Mouse (Mus musculus) liver, embryonic 11.5 days (tissue): ENCODE data around the gene Nmnat3. TPM values are rescaled to one million over a fixed set of nuclear protein-coding genes. Genes with fewer than 3 reads are reported as not detected.

Source experiments
- ATAC-seq: fragments of 200-750 bp; cut with Nextera tagmentation; replicated peaks from 2 replicates; pipeline ENCODE4 v1.8.0; 2017; ENCODE audit warnings: moderate number of reproducible peaks, mild to moderate bottlenecking, moderate TSS enrichment, moderate library complexity; ENCODE audit not compliant: low FRiP score
- DNase-seq: peaks from one replicate; pipeline ENCODE4 v3.0.0-alpha.2; 2017; ENCODE audit warnings: low spot score
- H3K27ac ChIP-seq: fragments of 300-500 bp; sonication (generic); 2 replicates; pipeline ENCODE4 v1.5.1; 2014; ENCODE audit warnings: mild to moderate bottlenecking, low read depth, low read length, control low read depth
- H3K27me3 ChIP-seq: fragments of 300-500 bp; sonication (generic); replicated peaks from 2 replicates; pipeline ENCODE4 v1.6.1; 2014; ENCODE audit warnings: low read length, mixed read lengths; ENCODE audit not compliant: control insufficient read depth, insufficient read depth
- H3K36me3 ChIP-seq: fragments of 300-500 bp; sonication (generic); 2 replicates; pipeline ENCODE4 v1.6.1; 2014; ENCODE audit warnings: mild to moderate bottlenecking, low read length, moderate library complexity, mixed read lengths; ENCODE audit not compliant: control insufficient read depth, insufficient read depth
- H3K4me1 ChIP-seq: fragments of 300-500 bp; sonication (generic); replicated peaks from 2 replicates; pipeline ENCODE4 v1.6.1; 2014; ENCODE audit warnings: low read length, mixed read lengths; ENCODE audit not compliant: control insufficient read depth, insufficient read depth
- H3K4me2 ChIP-seq: fragments of 300-500 bp; sonication (generic); 2 replicates; pipeline ENCODE4 v1.6.1; 2014; ENCODE audit warnings: mild to moderate bottlenecking, control low read depth, moderate library complexity
- H3K4me3 ChIP-seq: fragments of 300-500 bp; sonication (generic); 2 replicates; pipeline ENCODE4 v1.5.1; 2014; ENCODE audit warnings: low read depth, low read length, control low read depth
- H3K9ac ChIP-seq: fragments of 300-500 bp; sonication (generic); 2 replicates; pipeline ENCODE4 v1.6.1; 2014; ENCODE audit warnings: low read depth, low read length, control low read depth
- H3K9me3 ChIP-seq: fragments of 300-500 bp; sonication (generic); 2 replicates; pipeline ENCODE4 v1.6.1; 2016; ENCODE audit warnings: low read length, inconsistent platforms, mixed read lengths; ENCODE audit not compliant: control insufficient read depth
- WGBS: fragments of 180-500 bp; shearing (Covaris S2); extraction: QIAGEN DNeasy Blood & Tissue Kit; methylation state at CpG from one replicate; pipeline ENCODE4 v1.1.7; 2014; 5-methylcytosine and 5-hydroxymethylcytosine counted together
- polyA plus RNA-seq: library from polyadenylated mRNA; unstranded; fragments of >200 nt; fragmentation: Nextera tagmentation; extraction: Ambion mirVana; gene quantifications from 2 replicates; pipeline ENCODE4 v1.2.1, GENCODE M21; 2014

The Nmnat3 gene
- polyA plus RNA-seq, 1 experiment from 2014 or later: 35.9 TPM

DNA sequence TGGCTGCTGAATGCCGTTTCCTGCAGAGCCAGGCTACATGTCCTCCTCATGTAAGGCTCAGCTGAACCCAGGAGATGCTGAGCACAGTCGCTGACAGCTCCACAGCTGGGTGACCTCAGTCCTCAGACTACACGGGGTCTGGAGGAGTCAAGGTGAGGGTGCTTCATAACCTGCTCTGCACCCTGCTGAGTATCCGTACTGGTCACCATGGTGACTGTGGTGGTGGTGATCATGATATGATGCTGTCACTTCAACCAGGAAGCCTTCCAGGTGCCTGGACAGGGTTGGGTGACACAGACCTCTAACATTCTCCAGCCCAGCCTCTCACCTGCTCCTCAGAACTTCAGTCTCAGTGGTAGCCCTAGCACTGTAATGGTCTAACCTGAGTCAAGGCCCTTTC, 150.6 kb downstream of the Nmnat3 start:
- no peak overlapping the region for H3K4me2 ChIP-seq
- WGBS: 81% methylated on average over 4 of the region's 4 CpGs
- H3K27ac ChIP-seq: no peak overlapping the region
- no peaks in the 10 kb centered on the region for H3K36me3 ChIP-seq
- ATAC-seq: no peak
- no peaks in the 10 kb centered on the region for H3K9me3 ChIP-seq
- DNase-seq: no peak
- no peak overlapping the region for H3K9ac ChIP-seq
- no peaks in the 10 kb centered on the region; the same call in 1 of the 2 replicates for H3K4me1 ChIP-seq
- H3K4me3 ChIP-seq: no peak overlapping the region
- no peaks in the 10 kb centered on the region; the same call in 1 of the 2 replicates for H3K27me3 ChIP-seq

DNA sequence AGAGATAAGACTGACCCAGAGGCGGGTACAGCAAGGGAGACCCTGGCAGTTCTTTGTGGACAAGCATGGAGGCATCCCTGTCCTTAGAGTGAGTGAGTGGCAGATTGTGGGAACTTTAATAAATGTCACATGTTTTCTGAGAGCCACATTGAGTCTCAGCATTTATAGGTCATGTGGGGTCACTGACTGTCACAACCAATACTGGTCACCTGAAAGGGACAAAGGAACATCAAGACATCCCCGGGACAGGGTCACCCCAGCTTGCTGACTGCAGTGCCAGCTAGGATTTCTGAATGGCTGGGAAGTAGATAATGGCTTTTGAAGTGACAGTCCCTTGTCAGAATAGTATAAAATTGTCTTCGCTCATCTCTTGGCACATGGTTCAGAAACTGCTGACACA, 151.9 kb downstream of the Nmnat3 start:
- no peak overlapping the region for H3K9ac ChIP-seq
- no peaks in the 10 kb centered on the region for H3K36me3 ChIP-seq
- 68% methylated on average over 3 of the region's 3 CpGs for WGBS
- no peaks in the 10 kb centered on the region for H3K9me3 ChIP-seq
- H3K4me1 ChIP-seq: no peaks in the 10 kb centered on the region; the same call in 1 of the 2 replicates
- no peak overlapping the region for H3K27ac ChIP-seq
- DNase-seq: no peak
- ATAC-seq: no peak
- H3K4me2 ChIP-seq: no peak overlapping the region
- no peaks in the 10 kb centered on the region; the same call in 1 of the 2 replicates for H3K27me3 ChIP-seq
- H3K4me3 ChIP-seq: no peak overlapping the region

DNA sequence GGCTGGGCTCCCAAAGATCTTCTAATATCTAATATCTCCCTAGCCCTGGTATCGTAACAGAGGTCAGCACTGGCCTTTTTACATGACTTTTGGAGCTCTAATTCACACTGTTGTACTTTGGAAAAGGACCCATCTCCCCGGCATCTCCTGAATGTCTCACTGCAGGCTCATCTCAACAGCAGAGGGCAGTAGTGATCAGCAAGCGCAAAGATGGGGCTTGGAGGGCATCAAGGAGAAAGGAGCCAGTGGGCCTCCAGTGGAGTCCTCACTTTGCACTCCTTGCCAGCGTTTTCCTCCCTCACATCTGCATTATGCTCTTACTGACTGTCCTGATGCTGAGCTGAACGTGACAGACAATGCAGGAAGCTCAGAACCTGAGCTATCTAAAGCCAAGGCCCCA, 155.4 kb downstream of the Nmnat3 start:
- ATAC-seq (no peak), DNase-seq (no peak)
- Histone ChIP-seq H3K9ac (no peak overlapping the region), H3K9me3 (no peaks in the 10 kb centered on the region), H3K27me3 (no peaks in the 10 kb centered on the region), H3K4me3 (no peak overlapping the region), H3K4me1 (no peaks in the 10 kb centered on the region), H3K36me3 (peaks cover 6% of the 10 kb centered on the region; the same call in 1 of the 2 replicates), H3K27ac (no peak overlapping the region), H3K4me2 (no peak overlapping the region)
- WGBS: 43% methylated on average over 5 of the region's 5 CpGs

DNA sequence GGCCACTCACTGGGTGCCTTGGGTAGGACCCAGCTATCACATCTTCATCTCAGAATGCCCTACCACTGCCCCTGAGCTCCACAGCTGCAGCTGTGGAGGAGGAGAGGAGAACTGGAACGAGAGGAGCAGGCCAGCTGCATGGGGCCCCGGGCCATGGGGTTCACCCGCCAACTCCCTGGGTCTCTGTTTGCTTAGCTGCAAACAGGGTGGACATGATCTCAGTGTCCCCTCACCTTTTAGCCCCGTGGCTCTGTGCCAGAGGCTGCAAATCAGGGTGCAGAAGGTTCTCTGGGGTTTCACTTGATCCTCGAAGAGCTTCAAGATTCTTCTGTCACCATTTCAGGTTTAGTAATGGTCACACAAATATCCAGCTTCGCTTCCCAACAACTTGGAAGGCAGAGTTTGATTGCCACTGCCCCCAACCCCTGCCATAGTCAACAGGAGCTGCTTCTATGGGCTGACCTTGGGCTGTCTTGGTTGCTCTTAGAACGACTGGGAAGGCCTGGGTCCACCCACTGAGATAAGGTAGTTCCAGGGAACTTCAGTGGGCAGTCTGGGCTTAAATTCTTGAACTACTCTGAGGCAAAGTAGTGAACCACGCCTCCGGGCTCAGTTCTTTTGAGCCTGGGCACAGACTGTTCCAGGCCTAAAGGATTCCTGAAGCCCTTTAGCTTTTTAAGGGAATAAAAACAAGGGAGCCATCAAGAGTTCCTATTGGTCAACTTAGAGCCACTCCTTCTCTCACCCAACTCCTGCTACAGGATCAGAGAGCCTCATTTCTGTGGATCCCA, 158.3 kb downstream of the Nmnat3 start:
- no peak overlapping the region for H3K9ac ChIP-seq
- no peak overlapping the region for H3K4me3 ChIP-seq
- H3K4me2 ChIP-seq: no peak overlapping the region
- H3K27ac ChIP-seq: no peak overlapping the region
- H3K9me3 ChIP-seq: no peaks in the 10 kb centered on the region
- H3K4me1 ChIP-seq: no peaks in the 10 kb centered on the region
- no peak for DNase-seq
- no peak for ATAC-seq
- peaks cover 6% of the 10 kb centered on the region; the same call in 1 of the 2 replicates for H3K36me3 ChIP-seq
- no peaks in the 10 kb centered on the region for H3K27me3 ChIP-seq
- WGBS: 75% methylated on average over 9 of the region's 9 CpGs

DNA sequence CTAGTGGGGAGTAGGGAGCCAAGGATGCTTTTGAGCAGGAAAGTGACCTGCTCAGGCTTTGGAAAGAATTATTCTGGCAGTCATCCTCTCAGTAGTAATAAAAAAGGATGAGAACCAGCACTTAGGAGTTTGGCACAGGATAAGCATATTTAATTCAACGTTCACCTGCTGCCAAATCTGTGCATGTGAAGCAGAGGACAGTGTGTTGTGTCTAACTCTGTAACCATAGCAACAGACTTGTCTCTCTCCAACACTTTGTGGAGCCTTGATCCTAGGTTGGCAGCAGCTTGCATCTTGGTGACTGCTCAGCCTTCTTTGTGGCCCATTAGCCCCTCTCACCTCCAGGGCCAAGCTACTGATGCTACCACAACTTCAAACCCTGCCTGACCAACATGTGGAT, 163.7 kb downstream of the Nmnat3 start:
- Histone ChIP-seq H3K4me2 (no peak overlapping the region), H3K27ac (no peak overlapping the region), H3K36me3 (no peaks in the 10 kb centered on the region), H3K9me3 (no peaks in the 10 kb centered on the region), H3K4me1 (no peaks in the 10 kb centered on the region), H3K27me3 (no peaks in the 10 kb centered on the region), H3K9ac (no peak overlapping the region), H3K4me3 (no peak overlapping the region)
- 67% methylated on average over 1 of the region's 1 CpGs for WGBS
- DNase-seq (no peak), ATAC-seq (no peak)

DNA sequence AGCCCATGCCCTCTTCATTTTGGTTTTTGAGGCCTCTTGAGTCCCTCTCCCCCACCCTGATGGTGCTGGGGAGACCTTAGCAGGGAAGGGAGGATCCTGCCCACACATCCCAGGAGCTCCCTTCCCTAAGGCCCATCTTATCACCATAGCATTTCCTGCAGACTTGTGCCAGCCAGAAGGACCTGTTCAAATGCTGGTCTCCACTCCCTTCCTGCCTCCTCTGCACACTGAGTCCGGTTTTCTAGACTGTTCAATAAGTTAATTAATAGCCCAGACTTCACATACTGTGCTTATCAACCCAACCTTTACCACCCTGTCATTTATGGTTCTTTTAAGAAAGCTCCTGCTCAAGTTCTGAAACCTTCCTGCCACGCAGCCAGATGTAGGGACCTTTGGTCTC, 179.5 kb downstream of the Nmnat3 start:
- ATAC-seq (0 out of 2 replicates have a peak, but pooled peaks have one; percentile 18), DNase-seq (no peak)
- Histone ChIP-seq H3K27ac (no peak overlapping the region), H3K36me3 (no peaks in the 10 kb centered on the region), H3K4me1 (no peaks in the 10 kb centered on the region), H3K4me3 (no peak overlapping the region), H3K4me2 (no peak overlapping the region), H3K9ac (no peak overlapping the region), H3K27me3 (no peaks in the 10 kb centered on the region), H3K9me3 (no peaks in the 10 kb centered on the region)
- WGBS: 51% methylated on average over 2 of the region's 2 CpGs

Other genes starting within 250 kb of the Nmnat3 start
- gene Rbp1, start 135.5 kb downstream of the Nmnat3 start, polyA plus RNA-seq: 49.7 and 54.1 TPM in 2 replicates
- gene Rbp2, start 198.7 kb downstream of the Nmnat3 start, polyA plus RNA-seq: 1.9 and 2.9 TPM in 2 replicates